ENCODE assay signal across 7 mouse cellular contexts in the genomic region with DNA sequence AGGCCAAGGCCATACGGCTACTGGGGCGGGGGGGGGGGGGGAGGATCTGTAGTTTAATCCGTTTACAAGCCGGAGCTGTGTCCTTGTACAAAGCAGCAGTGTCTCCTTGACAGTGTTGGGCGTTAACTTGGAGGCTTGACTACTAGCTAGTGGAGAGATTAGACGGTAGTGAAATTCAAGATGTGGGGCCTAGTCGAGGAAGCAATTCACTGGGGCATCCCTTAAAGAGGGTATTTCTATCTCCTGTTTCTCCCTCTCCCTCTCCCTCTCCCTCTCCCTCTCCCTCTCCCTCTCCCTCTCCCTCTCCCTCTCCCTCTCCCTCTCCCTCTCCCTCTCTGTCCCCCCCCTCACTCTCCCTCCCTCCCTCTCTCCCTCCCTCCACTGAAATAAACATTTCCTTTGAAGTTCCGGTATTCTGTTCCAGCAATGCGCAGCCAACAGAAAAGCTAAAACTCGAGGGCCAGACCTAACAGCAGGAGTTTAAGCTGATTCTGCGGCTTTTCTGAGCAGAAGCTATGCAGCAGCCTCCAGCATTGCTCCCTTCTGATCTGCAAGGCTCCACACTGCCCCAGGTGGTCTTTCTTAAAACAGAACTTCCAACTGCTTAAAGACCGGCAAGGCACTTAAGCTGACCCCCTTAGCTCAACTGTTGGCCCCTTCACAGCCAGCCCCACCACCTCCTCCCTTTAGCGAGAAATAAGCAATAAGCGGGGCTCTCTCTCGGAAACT. TPM values are rescaled to one million over a fixed set of nuclear protein-coding genes. Genes with fewer than 3 reads are reported as not detected.
DNase-seq lines count a peak whose midpoint lies in the region; ATAC-seq and TF ChIP-seq lines count a peak whose summit lies in the region.

No protein-coding gene starts in this region.

- no peak for TF ChIP-seq POLR2A in ES-Bruce4 (IDR thresholded peaks at IDR 0.05; ENCODE audit: insufficient read depth, low read length)

- H3K4me2 ChIP-seq in neural tube, embryonic 13.5 days, result peak overlapping the region; percentile 42

- no peak overlapping the region for H3K27ac ChIP-seq in ES-Bruce4 (ENCODE audit: insufficient read depth, low read length)
- no peak overlapping the region for H3K27ac ChIP-seq in neural tube, embryonic 13.5 days (replicated peaks)

- H3K9me3 ChIP-seq in ES-Bruce4 (replicated peaks; ENCODE audit: control insufficient read depth, insufficient read depth, low read length, poor library complexity, severe bottlenecking), result no peaks in the 10 kb centered on the region
- no peaks in the 10 kb centered on the region for H3K9me3 ChIP-seq in neural tube, embryonic 13.5 days

- peak; percentile 26 for TF ChIP-seq CTCF in ES-Bruce4 (IDR thresholded peaks at IDR 0.05; ENCODE audit: low read depth, low read length)

- 8% methylated on average over 15 of the region's 15 CpGs for WGBS in neural tube, embryonic 13.5 days

- H3K4me3 ChIP-seq in ES-Bruce4 (ENCODE audit: low read depth, low read length), result no peak overlapping the region
- H3K4me3 ChIP-seq in neural tube, embryonic 13.5 days, result no peak overlapping the region

- no peaks in the 10 kb centered on the region for H3K36me3 ChIP-seq in ES-Bruce4 (ENCODE audit: control insufficient read depth, insufficient read depth, low read length, poor library complexity, severe bottlenecking)
- no peaks in the 10 kb centered on the region; the same call in 1 of the 2 replicates for H3K36me3 ChIP-seq in neural tube, embryonic 13.5 days

- H3K9ac ChIP-seq in ES-Bruce4 (ENCODE audit: low read depth, poor library complexity, severe bottlenecking), result no peak overlapping the region
- H3K9ac ChIP-seq in neural tube, embryonic 13.5 days, result peak overlapping the region; percentile 1; the same call in 1 of the 2 replicates

- no peaks in the 10 kb centered on the region for H3K4me1 ChIP-seq in ES-Bruce4 (ENCODE audit: control insufficient read depth, insufficient read depth, low read length)
- peaks cover 13% of the 10 kb centered on the region; the same call in 1 of the 2 replicates for H3K4me1 ChIP-seq in neural tube, embryonic 13.5 days (replicated peaks)

- TF ChIP-seq EP300 in ES-Bruce4 (IDR thresholded peaks at IDR 0.05; ENCODE audit: insufficient read depth, low read depth, low read length), result no peak

- DNase-seq in 416B (ENCODE audit: low read depth) (peak; percentile 59), liver (peak; percentile 20)
- DNase-seq in fibroblast of lung, adult 2 months (ENCODE audit: low read depth), result peak; percentile 42
- peak; percentile 28 for DNase-seq in hindlimb bud, embryonic 11.5 days (ENCODE audit: extremely low spot score, low read depth, low spot score)

- ATAC-seq in neural tube, embryonic 13.5 days (ENCODE audit: low read depth), result peak; percentile 64
- ATAC-seq in activated CD4-positive, CD25-positive, alpha-beta regulatory T cell, adult 4 months, result no peak

- H3K27me3 ChIP-seq in ES-Bruce4 (ENCODE audit: control insufficient read depth, insufficient read depth, low read length, poor library complexity, severe bottlenecking), result no peaks in the 10 kb centered on the region
- peaks cover 7% of the 10 kb centered on the region for H3K27me3 ChIP-seq in neural tube, embryonic 13.5 days

RNA-seq across cellular contexts. Expression of a gene that starts 21.0 kb away (rescaled TPM):
- polyA plus RNA-seq in ES-Bruce4 (2011; ENCODE audit: insufficient read depth, insufficient read length, low read depth, missing spikeins), result 38.7 and 41.5 TPM in 2 replicates
- 89.6 and 94.1 TPM in 2 replicates for polyA plus RNA-seq in neural tube, embryonic 13.5 days (2015; fragmentation: Nextera tagmentation; extraction: Ambion mirVana)
- polyA plus RNA-seq in activated CD4-positive, CD25-positive, alpha-beta regulatory T cell, adult 4 months (2017; shearing (Covaris generic)), result 10 to 100 TPM; 31.5 to 33.0 TPM

RNA-seq across cellular contexts. Expression of a gene that starts 55.9 kb away (rescaled TPM):
- 19.1 and 22.8 TPM in 2 replicates for polyA plus RNA-seq in ES-Bruce4 (2011; ENCODE audit: insufficient read depth, insufficient read length, low read depth, missing spikeins)
- polyA plus RNA-seq in neural tube, embryonic 13.5 days (2015; fragmentation: Nextera tagmentation; extraction: Ambion mirVana), result 17.7 and 20.3 TPM in 2 replicates
- 1 to 10 TPM; 6.7 to 7.9 TPM for polyA plus RNA-seq in activated CD4-positive, CD25-positive, alpha-beta regulatory T cell, adult 4 months (2017; shearing (Covaris generic))
